Mouse (Mus musculus) limb, embryonic 11.5 days (tissue): ENCODE data around the gene Cd52. TPM values are rescaled to one million over a fixed set of nuclear protein-coding genes. Genes with fewer than 3 reads are reported as not detected.

ENCODE experiments used
- ATAC-seq: fragments of 200-750 bp; cut with Nextera tagmentation; 2 replicates; pipeline ENCODE4 v1.8.0; 2017; ENCODE audit warnings: low read depth; ENCODE audit not compliant: insufficient number of reproducible peaks, low FRiP score, low TSS enrichment
- DNase-seq: peaks from one replicate; pipeline ENCODE4 v3.0.0-alpha.2; 2015; ENCODE audit warnings: low spot score
- H3K27ac ChIP-seq: fragments of 300-500 bp; sonication (generic); replicated peaks from 2 replicates; pipeline ENCODE4 v1.5.1; 2014; ENCODE audit warnings: low read depth, mild to moderate bottlenecking, low read length
- H3K27me3 ChIP-seq: fragments of 300-500 bp; sonication (generic); 2 replicates; pipeline ENCODE4 v1.6.1; 2014; ENCODE audit warnings: mild to moderate bottlenecking, low read length, mixed read lengths; ENCODE audit not compliant: control insufficient read depth, insufficient read depth
- H3K36me3 ChIP-seq: fragments of 300-500 bp; sonication (generic); 2 replicates; pipeline ENCODE4 v1.6.1; 2014; ENCODE audit warnings: mild to moderate bottlenecking, low read length, moderate library complexity, mixed read lengths; ENCODE audit not compliant: control insufficient read depth, insufficient read depth
- H3K4me1 ChIP-seq: fragments of 300-500 bp; sonication (generic); 2 replicates; pipeline ENCODE4 v1.6.1; 2014; ENCODE audit warnings: low read length, mixed read lengths; ENCODE audit not compliant: control insufficient read depth, insufficient read depth
- H3K4me2 ChIP-seq: fragments of 300-500 bp; sonication (generic); 2 replicates; pipeline ENCODE4 v1.6.1; 2014; ENCODE audit warnings: low read depth, mild to moderate bottlenecking, moderate library complexity; ENCODE audit not compliant: severe bottlenecking
- H3K4me3 ChIP-seq: fragments of 300-500 bp; sonication (generic); 2 replicates; pipeline ENCODE4 v1.5.1; 2014; ENCODE audit warnings: low read depth, low read length
- H3K9ac ChIP-seq: fragments of 300-500 bp; sonication (generic); 2 replicates; pipeline ENCODE4 v1.6.1; 2014; ENCODE audit warnings: mild to moderate bottlenecking, low read length
- H3K9me3 ChIP-seq: fragments of 300-500 bp; sonication (generic); 2 replicates; pipeline ENCODE4 v1.6.1; 2016; ENCODE audit warnings: low read length; ENCODE audit not compliant: control insufficient read depth
- WGBS: fragments of 180-500 bp; shearing (Covaris S2); extraction: QIAGEN DNeasy Blood & Tissue Kit; methylation state at CpG from one replicate; pipeline ENCODE4 v1.1.7; 2014; 5-methylcytosine and 5-hydroxymethylcytosine counted together
- polyA plus RNA-seq: library from polyadenylated mRNA; unstranded; fragments of >200 nt; fragmentation: Nextera tagmentation; extraction: Ambion mirVana; gene quantifications from 2 replicates; pipeline ENCODE4 v1.2.1, GENCODE M21; 2014

Cd52 gene
- polyA plus RNA-seq, 1 experiment from 2014 or later = 6.2 TPM

DNA sequence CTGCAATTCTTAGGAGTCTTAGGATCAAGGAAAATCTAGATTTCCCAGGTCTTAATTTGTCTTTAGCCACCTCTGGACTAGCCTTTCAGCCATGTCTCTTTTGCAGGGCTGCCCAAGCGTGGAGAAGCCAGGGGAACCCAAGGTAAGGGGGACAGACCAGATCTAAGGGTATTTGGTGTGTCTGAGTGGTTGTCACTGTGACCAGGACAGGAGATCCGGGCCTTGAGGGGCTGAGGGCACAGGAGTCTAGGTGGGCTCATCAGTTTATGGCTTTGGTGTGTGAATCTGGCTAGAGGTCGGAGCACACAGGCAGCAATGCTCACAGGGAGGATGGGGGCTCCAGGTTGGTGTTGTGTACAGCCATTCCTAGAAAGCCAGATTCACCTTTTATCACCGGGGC is 14.2 kb downstream of the Cd52 start:
- H3K4me1 ChIP-seq = no peaks in the 10 kb centered on the region
- no peaks in the 10 kb centered on the region for H3K27me3 ChIP-seq
- DNase-seq (no peak), ATAC-seq (no peak)
- no peak overlapping the region for H3K9ac ChIP-seq
- 84% methylated on average over 4 of the region's 4 CpGs for WGBS
- no peak overlapping the region for H3K4me2 ChIP-seq
- H3K4me3 ChIP-seq = no peak overlapping the region
- H3K36me3 ChIP-seq = no peaks in the 10 kb centered on the region
- H3K9me3 ChIP-seq = no peaks in the 10 kb centered on the region
- no peak overlapping the region for H3K27ac ChIP-seq

DNA sequence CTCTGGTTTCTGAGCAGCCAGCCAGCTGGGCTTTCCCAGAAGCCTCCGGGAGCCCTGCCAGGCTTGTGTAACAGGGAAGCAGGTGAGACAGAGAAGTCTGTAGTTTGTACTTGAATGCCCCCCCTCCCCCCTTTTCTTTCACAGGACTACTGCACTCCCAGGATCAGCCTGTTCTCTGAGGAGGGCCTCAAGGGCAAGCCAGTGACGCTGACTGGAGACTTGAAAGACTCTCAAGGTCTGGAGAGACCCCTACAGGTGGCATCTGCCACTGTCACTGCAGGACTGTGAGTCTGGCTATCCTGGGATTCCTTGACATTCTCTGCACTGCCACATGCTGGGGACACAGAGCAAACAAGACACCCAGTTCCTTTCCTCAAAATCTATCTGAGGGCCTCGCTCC is 16.2 kb downstream of the Cd52 start:
- ATAC-seq = no peak
- WGBS = 20% methylated on average over 3 of the region's 3 CpGs
- no peak overlapping the region for H3K27ac ChIP-seq

DNA sequence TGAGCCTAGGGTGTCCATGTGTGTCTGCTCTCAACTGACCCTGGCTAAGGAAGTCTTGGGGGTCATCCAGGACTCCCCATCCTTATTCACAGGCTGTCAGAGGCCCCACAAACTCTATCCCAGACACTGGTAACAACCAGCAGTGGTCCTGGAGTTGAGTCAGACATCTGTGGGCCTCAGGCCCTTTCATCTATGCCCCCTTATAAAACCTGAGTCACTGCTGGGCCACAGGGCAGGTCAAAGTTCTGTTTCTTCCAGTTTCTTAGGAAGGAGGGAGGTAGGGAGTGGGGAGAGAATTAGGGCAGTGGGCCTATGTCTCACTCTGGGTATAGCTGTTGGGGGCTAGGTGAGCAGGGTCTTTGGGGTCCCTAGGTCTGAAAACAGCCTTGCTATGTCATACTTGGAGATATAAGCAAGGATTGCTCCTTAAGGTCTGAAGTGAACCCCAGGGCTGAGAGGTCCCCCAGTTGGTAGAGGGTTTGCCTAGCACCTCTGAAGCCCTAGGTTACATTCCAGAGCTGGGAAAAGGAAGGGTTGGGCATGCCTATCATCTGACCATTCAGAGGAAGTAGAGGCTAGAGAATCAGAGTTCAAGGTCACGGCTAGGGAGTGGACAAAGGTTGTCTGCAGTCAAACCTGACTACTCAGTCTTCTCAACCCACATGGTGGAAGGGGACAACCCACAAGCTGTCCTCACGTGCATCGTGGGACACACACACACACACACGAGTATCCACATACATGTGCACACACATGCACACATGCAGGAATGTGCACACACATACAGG is 25.9 kb downstream of the Cd52 start:
- H3K9me3 ChIP-seq = no peaks in the 10 kb centered on the region

More for the DNA sequence above, 16.2 kb downstream of the Cd52 start:
- H3K9me3 ChIP-seq = no peaks in the 10 kb centered on the region
- H3K9ac ChIP-seq = no peak overlapping the region
- no peaks in the 10 kb centered on the region for H3K36me3 ChIP-seq
- H3K27me3 ChIP-seq = no peaks in the 10 kb centered on the region
- H3K4me2 ChIP-seq = no peak overlapping the region
- peak; percentile 75 for DNase-seq
- H3K4me3 ChIP-seq = no peak overlapping the region
- no peaks in the 10 kb centered on the region for H3K4me1 ChIP-seq

DNA sequence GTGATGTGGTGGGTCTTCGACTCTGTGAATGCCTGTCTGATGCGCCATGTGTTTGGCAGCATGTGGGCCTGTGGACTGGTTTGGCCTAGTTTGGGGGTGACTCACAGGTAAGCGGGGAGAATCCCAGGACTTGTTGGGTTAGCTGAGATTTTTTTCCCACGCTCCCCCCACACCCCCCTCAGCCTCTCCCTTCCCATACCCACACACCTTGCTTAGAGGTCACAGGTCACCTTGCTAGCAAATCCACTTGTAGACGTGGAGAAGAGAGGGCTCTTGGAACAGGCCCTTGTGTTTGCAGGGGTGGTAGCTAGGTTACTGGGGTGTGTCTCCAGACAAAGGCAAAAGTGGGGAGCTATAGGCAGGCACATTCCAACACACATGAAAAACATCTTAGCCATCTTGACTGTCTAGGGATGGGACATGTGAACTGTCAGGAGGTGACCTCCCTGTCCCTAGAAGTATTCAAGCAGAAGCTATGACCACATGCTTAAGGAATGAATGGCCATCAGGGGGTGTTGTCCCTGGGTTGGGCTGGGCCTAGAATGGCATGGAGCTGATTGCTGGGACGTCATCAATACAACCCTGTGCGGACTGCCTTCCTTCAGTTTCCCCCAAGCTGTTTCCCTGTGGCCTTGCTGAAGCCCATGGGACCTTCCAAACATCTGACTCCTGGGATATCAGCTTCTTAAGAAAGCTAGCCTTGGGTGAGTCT is 26.9 kb downstream of the Cd52 start:
- Histone ChIP-seq H3K27me3 (peaks cover 7% of the 10 kb centered on the region; the same call in 1 of the 2 replicates), H3K4me3 (no peak overlapping the region), H3K9me3 (no peaks in the 10 kb centered on the region), H3K9ac (no peak overlapping the region), H3K4me1 (no peaks in the 10 kb centered on the region), H3K36me3 (no peaks in the 10 kb centered on the region), H3K27ac (no peak overlapping the region), H3K4me2 (no peak overlapping the region)
- DNase-seq (no peak), ATAC-seq (no peak)
- 75% methylated on average over 7 of the region's 7 CpGs for WGBS

More for the DNA sequence above, 25.9 kb downstream of the Cd52 start:
- H3K4me1 ChIP-seq = no peaks in the 10 kb centered on the region
- peaks cover 7% of the 10 kb centered on the region; the same call in 1 of the 2 replicates for H3K27me3 ChIP-seq
- no peak overlapping the region for H3K27ac ChIP-seq
- no peak for ATAC-seq
- H3K4me2 ChIP-seq = no peak overlapping the region
- no peaks in the 10 kb centered on the region for H3K36me3 ChIP-seq
- 84% methylated on average over 4 of the region's 4 CpGs for WGBS
- no peak for DNase-seq
- no peak overlapping the region for H3K4me3 ChIP-seq
- no peak overlapping the region for H3K9ac ChIP-seq

DNA sequence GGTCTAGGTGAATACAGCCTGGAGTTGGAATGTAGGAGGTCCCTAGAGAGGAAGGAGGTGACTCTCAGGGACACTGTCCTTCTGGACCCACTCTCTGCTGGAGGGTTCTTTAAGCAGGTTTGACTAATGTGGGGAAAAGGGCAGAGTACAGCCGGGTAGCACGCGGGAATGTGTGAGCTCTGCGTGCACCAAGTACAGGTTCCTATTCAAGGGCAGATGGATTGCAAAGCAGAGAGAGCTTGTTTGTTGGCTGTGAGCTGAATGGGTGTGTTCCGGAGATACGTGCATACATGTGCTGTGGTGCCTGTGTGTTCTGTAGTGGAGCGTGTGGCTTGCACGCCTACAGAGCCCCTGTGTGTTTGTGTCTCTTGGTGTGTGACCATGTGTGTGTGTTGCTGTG is 27.5 kb downstream of the Cd52 start:
- DNase-seq = no peak
- ATAC-seq = no peak
- Histone ChIP-seq H3K4me3 (no peak overlapping the region), H3K4me2 (no peak overlapping the region), H3K9ac (no peak overlapping the region), H3K36me3 (no peaks in the 10 kb centered on the region), H3K4me1 (no peaks in the 10 kb centered on the region), H3K27me3 (peaks cover 7% of the 10 kb centered on the region; the same call in 1 of the 2 replicates), H3K9me3 (no peaks in the 10 kb centered on the region), H3K27ac (no peak overlapping the region)
- 95% methylated on average over 8 of the region's 8 CpGs for WGBS

DNA sequence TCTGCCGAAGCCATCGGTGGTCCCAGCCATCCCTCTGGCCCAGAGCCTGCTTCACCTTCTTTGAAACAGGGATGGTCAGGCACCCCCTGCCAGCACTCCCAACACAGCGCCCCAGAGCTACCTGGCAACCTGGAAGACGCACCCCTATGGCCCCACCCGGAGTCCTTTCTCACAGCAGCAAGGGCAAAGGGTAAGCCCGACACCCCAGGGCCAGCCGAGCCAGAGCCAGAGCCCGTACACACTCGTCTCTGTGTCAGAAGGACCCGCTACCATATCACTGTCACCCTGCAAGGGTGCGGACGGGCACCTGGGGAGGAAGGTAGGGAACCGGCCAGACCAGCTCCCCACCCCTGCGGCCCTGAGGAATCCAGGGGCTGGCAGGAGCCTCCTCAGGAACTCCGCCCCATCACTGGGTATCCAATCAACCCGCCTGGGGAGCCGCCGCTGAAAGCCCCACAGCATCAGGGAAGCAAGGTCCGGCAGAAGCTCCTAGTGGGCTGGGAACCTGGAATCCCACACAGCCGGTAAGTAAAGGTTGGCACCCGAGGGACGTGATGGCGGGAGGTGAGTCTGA is 29.4 kb downstream of the Cd52 start:
- no peak overlapping the region for H3K27ac ChIP-seq

DNA sequence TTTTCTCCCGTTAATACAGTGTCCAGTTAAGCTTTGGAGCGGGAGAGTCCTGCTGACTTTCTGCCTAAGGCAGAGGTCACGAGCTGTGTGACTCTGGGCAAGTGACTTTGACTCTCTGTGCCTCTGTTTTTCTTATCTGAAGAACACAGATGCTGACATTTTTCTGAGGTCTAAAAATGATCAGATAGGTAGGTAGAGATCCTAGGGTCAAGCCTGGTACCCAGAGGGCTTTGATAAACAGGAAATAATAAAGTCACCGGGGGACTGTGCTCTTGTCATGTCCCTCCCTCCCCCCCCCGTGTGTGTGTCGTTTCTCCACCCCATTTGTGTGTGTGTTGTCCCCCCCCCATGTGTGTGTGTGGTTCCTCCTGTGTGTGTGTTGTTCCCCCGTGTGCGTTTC is 32.3 kb downstream of the Cd52 start:
- Histone ChIP-seq H3K9ac (no peak overlapping the region), H3K4me3 (no peak overlapping the region), H3K4me1 (no peaks in the 10 kb centered on the region), H3K27me3 (peaks cover 10% of the 10 kb centered on the region; the same call in 1 of the 2 replicates), H3K9me3 (no peaks in the 10 kb centered on the region), H3K4me2 (no peak overlapping the region), H3K27ac (no peak overlapping the region), H3K36me3 (no peaks in the 10 kb centered on the region)
- WGBS = 61% methylated on average over 8 of the region's 8 CpGs
- no peak for ATAC-seq
- DNase-seq = no peak

More for the DNA sequence above, 29.4 kb downstream of the Cd52 start:
- H3K4me3 ChIP-seq = no peak overlapping the region
- H3K9ac ChIP-seq = no peak overlapping the region
- no peaks in the 10 kb centered on the region for H3K4me1 ChIP-seq
- ATAC-seq = no peak
- no peaks in the 10 kb centered on the region for H3K36me3 ChIP-seq
- H3K4me2 ChIP-seq = no peak overlapping the region
- 20% methylated on average over 23 of the region's 23 CpGs for WGBS
- no peaks in the 10 kb centered on the region for H3K9me3 ChIP-seq
- DNase-seq = no peak
- H3K27me3 ChIP-seq = peaks cover 7% of the 10 kb centered on the region; the same call in 1 of the 2 replicates

DNA sequence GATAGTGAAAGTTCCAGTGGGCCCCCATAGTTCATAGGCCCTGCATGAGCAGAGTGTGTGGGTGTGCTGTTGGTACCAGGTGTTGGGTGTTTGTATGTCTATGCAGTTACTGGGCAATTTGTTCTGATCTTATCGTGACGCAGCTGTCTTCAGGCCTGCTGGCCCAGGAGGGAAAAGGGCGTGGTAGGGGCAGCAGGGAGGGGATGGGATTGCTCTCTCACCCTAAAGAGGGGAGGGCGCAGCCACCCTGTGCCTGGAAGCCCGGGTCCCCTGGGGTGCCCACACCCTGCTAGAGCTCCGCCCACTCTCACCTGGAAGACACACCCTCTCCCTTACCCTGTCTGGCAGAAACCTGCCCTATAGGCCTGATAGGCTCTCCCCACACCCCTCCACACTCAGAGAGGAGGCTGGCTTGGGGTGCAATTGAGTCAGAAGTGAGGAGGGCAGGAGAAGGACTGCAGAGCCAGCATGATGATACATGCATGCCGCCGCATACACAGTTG is 32.9 kb downstream of the Cd52 start:
- Histone ChIP-seq H3K4me3 (no peak overlapping the region), H3K27ac (no peak overlapping the region), H3K9ac (no peak overlapping the region), H3K27me3 (peaks cover 10% of the 10 kb centered on the region; the same call in 1 of the 2 replicates), H3K36me3 (no peaks in the 10 kb centered on the region), H3K4me2 (no peak overlapping the region), H3K4me1 (no peaks in the 10 kb centered on the region), H3K9me3 (no peaks in the 10 kb centered on the region)
- no peak for ATAC-seq
- DNase-seq = no peak
- WGBS = 45% methylated on average over 8 of the region's 8 CpGs
